Mouse (Mus musculus) CH12.LX (cell line): ENCODE results near the gene Adprh. TPM values are rescaled to one million over a fixed set of nuclear protein-coding genes. Genes with fewer than 3 reads are reported as not detected.

Source experiments
- DNase-seq: peaks from one replicate; pipeline ENCODE4 v3.0.0-alpha.2; 2013; ENCODE audit errors: extremely low read depth
- H3K27ac ChIP-seq: 2 replicates; pipeline ENCODE4 v1.5.1; 2012; ENCODE audit warnings: low read depth, mild to moderate bottlenecking, control low read depth, moderate library complexity; ENCODE audit not compliant: insufficient read depth
- H3K27me3 ChIP-seq: replicated peaks from 2 replicates; pipeline ENCODE3; 2012; ENCODE audit warnings: inconsistent platforms
- H3K36me3 ChIP-seq, 2 experiments: replicated peaks in 1 of 2; 2 replicates each; pipeline versions ENCODE3 to v1.6.1; 2012; ENCODE audit warnings: inconsistent platforms in 1 of 2, low read length in 1 of 2, mild to moderate bottlenecking in 1 of 2, mixed read lengths in 1 of 2, moderate library complexity in 1 of 2; ENCODE audit not compliant: control insufficient read depth in 1 of 2, insufficient read depth in 1 of 2
- H3K4me1 ChIP-seq, 2 experiments: 2 replicates each; pipeline ENCODE4 v1.6.1; 2012; ENCODE audit warnings: inconsistent platforms in 1 of 2, moderate library complexity in 1 of 2; ENCODE audit not compliant: insufficient read depth in 2 of 2, control insufficient read depth in 1 of 2
- H3K4me2 ChIP-seq: 2 replicates; pipeline ENCODE4 v1.6.1; 2012; ENCODE audit warnings: low read depth, mild to moderate bottlenecking, control low read depth; ENCODE audit not compliant: poor library complexity, insufficient read depth, severe bottlenecking
- H3K4me3 ChIP-seq, 3 experiments: fragments of 150-350 bp in 1 of 3; sonication (generic) in 1 of 3; replicated peaks in 1 of 3; 2 replicates each; pipeline versions ENCODE3 to v1.5.1; 2011 to 2012; ENCODE audit warnings: low read depth in 2 of 3, low read length in 2 of 3, mild to moderate bottlenecking in 2 of 3, moderate library complexity in 2 of 3, control low read depth in 1 of 3, improper control_type of control experiment in 1 of 3, inconsistent platforms in 1 of 3, mixed read lengths in 1 of 3; ENCODE audit not compliant: poor library complexity in 1 of 3
- H3K79me2 ChIP-seq: replicated peaks from 2 replicates; pipeline ENCODE4 v1.6.1; 2012; ENCODE audit warnings: mild to moderate bottlenecking, moderate library complexity; ENCODE audit not compliant: control insufficient read depth, poor library complexity, insufficient read depth, severe bottlenecking; ENCODE audit errors: extremely low read depth
- H3K9ac ChIP-seq: 2 replicates; pipeline ENCODE4 v1.6.1; 2012; ENCODE audit warnings: low read depth, mild to moderate bottlenecking, control low read depth, moderate library complexity; ENCODE audit not compliant: insufficient read depth
- H3K9me3 ChIP-seq: replicated peaks from 2 replicates; pipeline ENCODE3; 2012; ENCODE audit warnings: low read length, inconsistent platforms, mixed read lengths
- BHLHE40 ChIP-seq: IDR thresholded peaks from 2 replicates; pipeline ENCODE4 v1.6.1; 2011; ENCODE audit warnings: mild to moderate bottlenecking, low read depth, low read length, improper control_type of control experiment
- CHD1 ChIP-seq: IDR thresholded peaks from 2 replicates; pipeline ENCODE4 v1.6.1; 2012; ENCODE audit warnings: low read depth, low read length, improper control_type of control experiment, inconsistent platforms
- CHD2 ChIP-seq: IDR thresholded peaks from 2 replicates; pipeline ENCODE4 v1.6.1; 2011; ENCODE audit warnings: low read length, improper control_type of control experiment
- CTCF ChIP-seq, 2 experiments: IDR thresholded peaks in 1 of 2; conservative IDR thresholded peaks in 1 of 2; 2 replicates each; pipeline ENCODE4 v1.5.1; 2011 to 2012; ENCODE audit warnings: low read depth in 2 of 2, low read length in 2 of 2, improper control_type of control experiment in 1 of 2, inconsistent platforms in 1 of 2, mild to moderate bottlenecking in 1 of 2, moderate library complexity in 1 of 2
- E2F4 ChIP-seq: IDR thresholded peaks from 2 replicates; pipeline ENCODE4 v1.6.1; 2011; ENCODE audit warnings: low read depth, low read length, improper control_type of control experiment; ENCODE audit not compliant: insufficient replicate concordance
- ELF1 ChIP-seq: IDR thresholded peaks from 2 replicates; pipeline ENCODE4 v1.6.1; 2014; ENCODE audit warnings: low read depth, mild to moderate bottlenecking, inconsistent platforms, low read length, improper control_type of control experiment
- EP300 ChIP-seq: IDR thresholded peaks from 2 replicates; pipeline ENCODE4 v1.6.1; 2011; ENCODE audit warnings: low read length, improper control_type of control experiment
- ETS1 ChIP-seq: conservative IDR thresholded peaks from 2 replicates; pipeline ENCODE4 v1.6.1; 2012; ENCODE audit warnings: low read depth, mild to moderate bottlenecking, inconsistent platforms, low read length, improper control_type of control experiment, moderate library complexity
- GABPA ChIP-seq: IDR thresholded peaks from 2 replicates; pipeline ENCODE4 v1.6.1; 2012; ENCODE audit warnings: low read depth, low read length, improper control_type of control experiment, inconsistent platforms; ENCODE audit not compliant: insufficient replicate concordance
- HCFC1 ChIP-seq: IDR thresholded peaks from 2 replicates; pipeline ENCODE4 v1.6.1; 2012; ENCODE audit warnings: low read depth, mild to moderate bottlenecking, inconsistent platforms, low read length, improper control_type of control experiment
- IRF4 ChIP-seq: IDR thresholded peaks from 2 replicates; pipeline ENCODE4 v1.6.1; 2014; ENCODE audit warnings: low read depth, mild to moderate bottlenecking, inconsistent platforms, low read length, improper control_type of control experiment
- JUN ChIP-seq: IDR thresholded peaks from 2 replicates; pipeline ENCODE4 v1.6.1; 2011; ENCODE audit warnings: low read depth, mild to moderate bottlenecking, low read length, improper control_type of control experiment, moderate library complexity; ENCODE audit not compliant: insufficient read depth
- JUND ChIP-seq: conservative IDR thresholded peaks from 2 replicates; pipeline ENCODE4 v1.6.1; 2011; ENCODE audit warnings: low read depth, low read length, improper control_type of control experiment
- KAT2A ChIP-seq: IDR thresholded peaks from 2 replicates; pipeline ENCODE4 v1.6.1; 2012; ENCODE audit warnings: low read length, improper control_type of control experiment, inconsistent platforms; ENCODE audit not compliant: insufficient replicate concordance
- MAFK ChIP-seq: IDR thresholded peaks from 2 replicates; pipeline ENCODE4 v1.6.1; 2011; ENCODE audit warnings: low read length, improper control_type of control experiment; ENCODE audit not compliant: insufficient replicate concordance
- MAX ChIP-seq: IDR thresholded peaks from 2 replicates; pipeline ENCODE4 v1.6.1; 2011; ENCODE audit warnings: low read length, improper control_type of control experiment
- MAZ ChIP-seq: IDR thresholded peaks from 2 replicates; pipeline ENCODE4 v1.6.1; 2012; ENCODE audit warnings: low read depth, mild to moderate bottlenecking, inconsistent platforms, low read length, improper control_type of control experiment, moderate library complexity
- MEF2A ChIP-seq: IDR thresholded peaks from 2 replicates; pipeline ENCODE4 v1.6.1; 2014; ENCODE audit warnings: low read depth, mild to moderate bottlenecking, inconsistent platforms, low read length, improper control_type of control experiment, borderline replicate concordance
- MXI1 ChIP-seq: IDR thresholded peaks from 2 replicates; pipeline ENCODE4 v1.6.1; 2011; ENCODE audit warnings: mild to moderate bottlenecking, low read depth, low read length, improper control_type of control experiment
- MYC ChIP-seq: IDR thresholded peaks from 2 replicates; pipeline ENCODE4 v1.6.1; 2011; ENCODE audit warnings: low read depth, mild to moderate bottlenecking, improper control_type of control experiment, low read length
- NELFE ChIP-seq: IDR thresholded peaks from 2 replicates; pipeline ENCODE4 v1.6.1; 2011; ENCODE audit warnings: low read depth, low read length, improper control_type of control experiment
- NRF1 ChIP-seq: IDR thresholded peaks from 2 replicates; pipeline ENCODE4 v1.6.1; 2014; ENCODE audit warnings: low read depth, mild to moderate bottlenecking, inconsistent platforms, low read length, improper control_type of control experiment, moderate library complexity
- PAX5 ChIP-seq: IDR thresholded peaks from 2 replicates; pipeline ENCODE4 v1.6.1; 2012; ENCODE audit warnings: low read length, inconsistent platforms, mixed read lengths
- POLR2A ChIP-seq: IDR thresholded peaks from 2 replicates; pipeline ENCODE4 v1.6.1; 2011; ENCODE audit warnings: low read depth, mild to moderate bottlenecking, improper control_type of control experiment, low read length
- POLR2AphosphoS2 ChIP-seq: IDR thresholded peaks from 2 replicates; pipeline ENCODE4 v1.6.1; 2011; ENCODE audit warnings: low read depth, low read length, improper control_type of control experiment
- RAD21 ChIP-seq: IDR thresholded peaks from 2 replicates; pipeline ENCODE4 v1.6.1; 2011; ENCODE audit warnings: low read depth, mild to moderate bottlenecking, low read length, improper control_type of control experiment, moderate library complexity
- RCOR1 ChIP-seq: conservative IDR thresholded peaks from 2 replicates; pipeline ENCODE4 v1.6.1; 2012; ENCODE audit warnings: low read depth, mild to moderate bottlenecking, inconsistent platforms, low read length, improper control_type of control experiment
- SIN3A ChIP-seq: IDR thresholded peaks from 2 replicates; pipeline ENCODE4 v1.6.1; 2012; ENCODE audit warnings: low read length, improper control_type of control experiment, inconsistent platforms
- SMC3 ChIP-seq: IDR thresholded peaks from 2 replicates; pipeline ENCODE4 v1.6.1; 2011; ENCODE audit warnings: low read depth, low read length, improper control_type of control experiment
- TBP ChIP-seq: conservative IDR thresholded peaks from 2 replicates; pipeline ENCODE4 v1.6.1; 2011; ENCODE audit warnings: low read depth, low read length, improper control_type of control experiment
- TCF12 ChIP-seq: IDR thresholded peaks from 2 replicates; pipeline ENCODE4 v1.6.1; 2014; ENCODE audit warnings: low read depth, mild to moderate bottlenecking, inconsistent platforms, low read length, improper control_type of control experiment
- UBTF ChIP-seq: IDR thresholded peaks from 2 replicates; pipeline ENCODE4 v1.6.1; 2012; ENCODE audit warnings: low read depth, mild to moderate bottlenecking, inconsistent platforms, low read length, improper control_type of control experiment, moderate library complexity
- USF1 ChIP-seq: IDR thresholded peaks from 2 replicates; pipeline ENCODE4 v1.6.1; 2014; ENCODE audit warnings: low read depth, mild to moderate bottlenecking, inconsistent platforms, low read length, improper control_type of control experiment
- USF2 ChIP-seq: conservative IDR thresholded peaks from 2 replicates; pipeline ENCODE4 v1.6.1; 2011; ENCODE audit warnings: low read depth, low read length, improper control_type of control experiment
- ZC3H11A ChIP-seq: IDR thresholded peaks from 2 replicates; pipeline ENCODE4 v1.6.1; 2012; ENCODE audit warnings: low read depth, mild to moderate bottlenecking, inconsistent platforms, low read length, improper control_type of control experiment
- ZKSCAN1 ChIP-seq: IDR thresholded peaks from 2 replicates; pipeline ENCODE4 v1.6.1; 2012; ENCODE audit warnings: low read depth, inconsistent platforms, low read length, improper control_type of control experiment, borderline replicate concordance
- ZMIZ1 ChIP-seq: IDR thresholded peaks from 2 replicates; pipeline ENCODE4 v1.6.1; 2012; ENCODE audit warnings: low read depth, mild to moderate bottlenecking, inconsistent platforms, low read length, improper control_type of control experiment
- ZNF384 ChIP-seq: IDR thresholded peaks from 2 replicates; pipeline ENCODE4 v1.6.1; 2012; ENCODE audit warnings: low read depth, low read length, improper control_type of control experiment, inconsistent platforms
- dilution Hi-C: fragments of 300-500 bp; cut with MboI; formaldehyde crosslinking; loops from 2 replicates; pipeline ENCODE4 v1.14.3; 2020; ENCODE audit warnings: low sequenced_read_pairs; ENCODE audit not compliant: extremely low pct_unique_long_range_greater_than_20kb, extremely low pct_ligation_motif_present
- in situ Hi-C: fragments of 300-500 bp; cut with MboI; formaldehyde crosslinking; loops from 3 replicates; pipeline ENCODE4 v1.14.3; 2019; ENCODE audit warnings: low sequenced_read_pairs, low pct_ligation_motif_present, low pct_unique_long_range_greater_than_20kb, mixed read lengths
- polyA plus RNA-seq: library from polyadenylated mRNA; unstranded; fragments of >175 nt; gene quantifications from 2 replicates; pipeline ENCODE4 v1.2.1, GENCODE M21; 2012; ENCODE audit warnings: low read depth; ENCODE audit not compliant: insufficient read length
- total RNA-seq, 2 experiments: library from RNA; depleted of rRNA; stranded (reverse); fragments of 300-350 nt in 1 of 2; fragments of >200 nt in 1 of 2; gene quantifications; 2 replicates each; pipeline ENCODE4 v1.2.3; 2012 to 2014

The Adprh gene
- total and polyA plus RNA-seq, 3 experiments, result 45.3 to 82.9 (median 67.7) TPM

DNA sequence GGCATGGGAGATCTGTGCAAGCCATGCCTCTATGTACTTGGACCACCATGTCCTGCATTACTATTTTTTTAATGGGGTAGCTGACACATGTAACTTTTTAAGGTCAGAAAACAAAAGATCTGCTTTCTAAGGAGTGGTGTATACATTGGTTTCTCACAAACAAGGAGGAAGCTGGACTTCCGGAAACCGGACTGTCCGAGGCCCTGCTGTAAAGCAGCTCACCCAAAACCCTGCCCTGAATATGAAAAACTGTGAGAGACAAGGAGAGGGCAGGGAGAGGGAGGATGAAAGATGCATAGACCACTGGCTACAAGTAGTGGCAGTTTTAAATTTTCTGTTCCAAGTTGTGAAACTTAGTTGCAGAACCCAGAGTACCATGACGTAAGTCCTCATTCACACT lies 7.5 kb upstream of the Adprh start:
- DNase-seq, result no peak
- H3K9ac ChIP-seq, result peak overlapping the region; percentile 97
- dilution Hi-C loops, result no loop called here
- in situ Hi-C loops, result loop anchor here (5.0 kb wide), 1 partner anchor 113 kb away; the partner anchor contains the start of genes Cox17 and Gm21987
- no peaks in the 10 kb centered on the region for H3K27me3 ChIP-seq
- peak overlapping the region; percentile 97 for H3K27ac ChIP-seq
- H3K4me1 ChIP-seq, result peaks cover 2 to 31% of the 10 kb centered on the region in 2 experiments; a peak in 3 of 4 replicates
- H3K4me2 ChIP-seq, result peak overlapping the region; percentile 67; the same call in 1 of the 2 replicates
- H3K36me3 ChIP-seq, result peaks cover 13 to 35% of the 10 kb centered on the region in 2 experiments
- H3K79me2 ChIP-seq, result peaks cover 94% of the 10 kb centered on the region
- H3K9me3 ChIP-seq, result no peaks in the 10 kb centered on the region
- peak overlapping the region; percentile 57 to 98 (median 83) for H3K4me3 ChIP-seq
- TF ChIP-seq BHLHE40 (peak; percentile 34; the same call in 1 of the 2 replicates), JUN (peak; percentile 39; the same call in 1 of the 2 replicates), PAX5 (no peak), MAFK (peak; percentile 51; the same call in 1 of the 2 replicates), MEF2A (no peak), MYC (peak; percentile 65; the same call in 1 of the 2 replicates), CHD2 (no peak), ZC3H11A (no peak), GABPA (no peak), SIN3A (peak; percentile 66), POLR2A (peak; percentile 43; the same call in 1 of the 2 replicates), JUND (peak; percentile 59), HCFC1 (peak; percentile 48; the same call in 1 of the 2 replicates), ZMIZ1 (peak; percentile 66; the same call in 1 of the 2 replicates), IRF4 (peak; percentile 60), NELFE (peak; percentile 38; the same call in 1 of the 2 replicates), E2F4 (no peak), ZNF384 (peak; percentile 27), MXI1 (peak; percentile 56; the same call in 1 of the 2 replicates), NRF1 (0 out of 2 replicates have a peak, but pooled peaks have one; percentile 32), TCF12 (peak; percentile 46; the same call in 1 of the 2 replicates), UBTF (no peak), CTCF (conservative IDR thresholded peaks at IDR 0.05 in 1 of 2, IDR thresholded peaks at IDR 0.05 in 1 of 2; ENCODE audit: low read depth in 2 of 2, low read length in 2 of 2) (no peak), TBP (peak; percentile 44; the same call in 1 of the 2 replicates), CHD1 (peak; percentile 91), MAZ (0 out of 2 replicates have a peak, but pooled peaks have one; percentile 54), ETS1 (peak; percentile 53; the same call in 1 of the 2 replicates), USF1 (no peak), RAD21 (no peak), ELF1 (peak; percentile 75), EP300 (peak; percentile 70), USF2 (no peak), SMC3 (peak; percentile 6; the same call in 1 of the 2 replicates), POLR2AphosphoS2 (peak; percentile 66; the same call in 1 of the 2 replicates), RCOR1 (peak; percentile 63; the same call in 1 of the 2 replicates), KAT2A (0 out of 2 replicates have a peak, but pooled peaks have one; percentile 44), MAX (peak; percentile 63), ZKSCAN1 (no peak)
